Mouse (Mus musculus): Measurements from ENCODE around the gene Ppp2r5c. TPM values are rescaled to one million over a fixed set of nuclear protein-coding genes. Genes with fewer than 3 reads are reported as not detected.

Ppp2r5c gene
- total RNA-seq, 2 experiments from 2014 or later = 57.9 to 80.9 TPM

- intact Hi-C loops (cut with DNase I) = no loop called here
- no peak overlapping the region for H3K27ac ChIP-seq
- DNase-seq = no peak
- TF ChIP-seq CTCF (IDR thresholded peaks at IDR 0.05) = no peak
- no peak overlapping the region for H3K4me3 ChIP-seq
Observed at GRCm38 (mm10) chr12:110424008-110424704, 22.8 kb upstream of the Ppp2r5c start.

- no peak overlapping the region for H3K4me3 ChIP-seq
- no peak for TF ChIP-seq CTCF (IDR thresholded peaks at IDR 0.05)
- intact Hi-C loops (cut with DNase I) = no loop called here
- no peak overlapping the region for H3K27ac ChIP-seq
- no peak for DNase-seq
Observed at GRCm38 (mm10) chr12:110426417-110427010, 20.4 kb upstream of the Ppp2r5c start.

GRCm38 (mm10) chr12:110429340-110429973 lies 17.5 kb upstream of the Ppp2r5c start:
- Histone ChIP-seq H3K4me3 (no peak overlapping the region), H3K27ac (no peak overlapping the region)
- no peak for DNase-seq
- no peak for TF ChIP-seq CTCF (IDR thresholded peaks at IDR 0.05)
- intact Hi-C loops (cut with DNase I) = no loop called here

GRCm38 (mm10) chr12:110429990-110430389 lies 16.9 kb upstream of the Ppp2r5c start:
- H3K27ac ChIP-seq = no peak overlapping the region
- no peak overlapping the region for H3K4me3 ChIP-seq
- no peak for DNase-seq
- TF ChIP-seq CTCF (IDR thresholded peaks at IDR 0.05) = no peak
- intact Hi-C loops (cut with DNase I) = no loop called here

- intact Hi-C loops (cut with DNase I) = no loop called here
- no peak for TF ChIP-seq CTCF (IDR thresholded peaks at IDR 0.05)
- H3K4me3 ChIP-seq = no peak overlapping the region
- DNase-seq = no peak
- no peak overlapping the region for H3K27ac ChIP-seq
Observed at GRCm38 (mm10) chr12:110431805-110432204, 15.1 kb upstream of the Ppp2r5c start.

- no peak overlapping the region for H3K27ac ChIP-seq
- intact Hi-C loops (cut with DNase I) = no loop called here
- TF ChIP-seq CTCF (IDR thresholded peaks at IDR 0.05) = no peak
- no peak overlapping the region for H3K4me3 ChIP-seq
- no peak for DNase-seq
Observed at GRCm38 (mm10) chr12:110436638-110437366, 10.1 kb upstream of the Ppp2r5c start.

- intact Hi-C loops (cut with DNase I) = no loop called here
- Histone ChIP-seq H3K27ac (no peak overlapping the region), H3K4me3 (no peak overlapping the region)
- TF ChIP-seq CTCF (IDR thresholded peaks at IDR 0.05) = peak; percentile 38; the same call in 1 of the 2 replicates
- no peak for DNase-seq
Observed at GRCm38 (mm10) chr12:110437367-110437703, 9.6 kb upstream of the Ppp2r5c start.

GRCm38 (mm10) chr12:110438367-110438973 lies 8.4 kb upstream of the Ppp2r5c start:
- no peak for DNase-seq
- intact Hi-C loops (cut with DNase I) = no loop called here
- H3K4me3 ChIP-seq = no peak overlapping the region
- H3K27ac ChIP-seq = no peak overlapping the region
- TF ChIP-seq CTCF (IDR thresholded peaks at IDR 0.05) = peak; percentile 26; the same call in 1 of the 2 replicates

GRCm38 (mm10) chr12:110442238-110442637 lies 4.7 kb upstream of the Ppp2r5c start:
- intact Hi-C loops (cut with DNase I) = no loop called here

GRCm38 (mm10) chr12:110444530-110444929 lies 2.4 kb upstream of the Ppp2r5c start:
- intact Hi-C loops (cut with DNase I) = no loop called here
- TF ChIP-seq CTCF (IDR thresholded peaks at IDR 0.05) = no peak

More at GRCm38 (mm10) chr12:110442238-110442637, 4.7 kb upstream of the Ppp2r5c start:
- H3K27ac ChIP-seq = no peak overlapping the region
- no peak overlapping the region for H3K4me3 ChIP-seq
- DNase-seq = no peak
- no peak for TF ChIP-seq CTCF (IDR thresholded peaks at IDR 0.05)

GRCm38 (mm10) chr12:110445775-110446174 lies 1.1 kb upstream of the Ppp2r5c start:
- intact Hi-C loops (cut with DNase I) = no loop called here
- H3K4me3 ChIP-seq = peak overlapping the region; percentile 85
- no peak for TF ChIP-seq CTCF (IDR thresholded peaks at IDR 0.05)

More at GRCm38 (mm10) chr12:110444530-110444929, 2.4 kb upstream of the Ppp2r5c start:
- DNase-seq = no peak
- Histone ChIP-seq H3K27ac (no peak overlapping the region), H3K4me3 (no peak overlapping the region)

GRCm38 (mm10) chr12:110447306-110447705 lies 386 bp downstream of the Ppp2r5c start:
- peak; percentile 72 for DNase-seq
- intact Hi-C loops (cut with DNase I) = no loop called here
- no peak for TF ChIP-seq CTCF (IDR thresholded peaks at IDR 0.05)
- Histone ChIP-seq H3K4me3 (peak overlapping the region; percentile 85), H3K27ac (peak overlapping the region; percentile 86)

More at GRCm38 (mm10) chr12:110445775-110446174, 1.1 kb upstream of the Ppp2r5c start:
- peak overlapping the region; percentile 93 for H3K27ac ChIP-seq
- DNase-seq = no peak

Data from gastrocnemius, adult 2 months (tissue).